Mouse (Mus musculus) kidney, postnatal 14 days (tissue): Measurements from ENCODE around the gene Krtap7-1.

Experiments used
- DNase-seq: peaks from one replicate; pipeline ENCODE4 v3.0.0; 2022; ENCODE audit warnings: mixed read lengths

Krtap7-1 gene

DNA sequence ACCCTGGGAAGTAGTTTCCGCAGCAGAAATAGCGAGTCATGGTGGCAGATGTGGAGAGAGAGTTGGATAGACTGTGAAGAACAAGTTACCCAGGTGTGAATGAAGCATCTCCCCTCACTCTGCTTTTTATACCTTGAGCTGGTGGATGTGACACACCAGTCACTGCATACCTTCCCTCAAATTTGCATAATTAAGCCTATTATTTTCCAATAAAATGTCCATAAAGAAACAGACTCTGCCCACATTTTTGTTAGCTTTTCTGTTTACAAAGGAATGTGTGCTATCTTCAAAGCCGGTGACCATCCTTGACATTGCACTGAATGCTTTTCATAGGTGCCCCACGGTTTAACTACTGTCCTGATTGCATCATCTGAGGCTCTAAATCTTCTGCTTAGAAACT lies at the start of gene Krtap7-1:
TSS of gene Krtap7-1 (minus strand) at position 101 of the 400 bp plus-strand sequence.
- DNase-seq = no peak

DNA sequence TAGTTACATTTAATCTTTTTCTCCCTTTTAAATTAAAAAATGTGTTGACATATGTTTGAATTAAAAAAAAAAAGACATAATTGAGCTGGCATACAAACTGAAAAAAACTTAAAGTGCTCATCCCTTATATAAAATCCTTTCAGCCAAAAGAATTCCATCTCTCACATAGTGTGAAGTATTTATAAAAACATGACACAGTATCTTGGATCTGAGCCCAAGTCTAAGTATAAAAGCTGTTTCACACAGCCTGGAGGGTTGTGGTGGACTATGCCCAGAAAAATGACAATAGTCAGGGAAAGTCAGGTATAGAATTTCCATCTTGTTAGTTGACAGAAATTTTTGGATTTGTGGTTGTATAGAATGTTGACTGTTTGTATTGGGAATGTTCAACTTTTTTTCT lies 42.2 kb upstream of the Krtap7-1 start:
- no peak for DNase-seq

- no peak for DNase-seq
These were observed 29.9 kb upstream of the Krtap7-1 start for GRCm38 (mm10) chr16:89538031-89538484.

DNA sequence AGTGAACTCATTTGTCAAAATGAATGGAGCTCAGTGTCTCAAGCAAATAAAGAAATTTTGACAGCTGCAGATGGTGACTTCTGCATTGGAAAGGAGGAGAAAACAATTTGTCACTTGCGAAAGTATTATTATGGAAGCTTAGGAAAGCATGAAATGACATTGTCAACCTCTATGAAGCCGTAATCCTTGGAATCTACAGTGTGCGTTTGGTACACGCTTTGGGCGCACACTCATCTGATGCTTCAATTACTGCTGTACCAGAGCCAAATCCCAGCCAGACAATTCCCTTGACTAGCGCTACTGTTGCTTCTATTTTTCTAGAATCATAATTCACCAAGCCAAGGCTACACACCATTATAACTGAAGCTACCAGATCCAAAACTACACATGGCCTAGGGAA lies 29.2 kb upstream of the Krtap7-1 start:
- no peak for DNase-seq

- no peak for DNase-seq
These were observed 22.4 kb upstream of the Krtap7-1 start for GRCm38 (mm10) chr16:89530547-89530946.

DNA sequence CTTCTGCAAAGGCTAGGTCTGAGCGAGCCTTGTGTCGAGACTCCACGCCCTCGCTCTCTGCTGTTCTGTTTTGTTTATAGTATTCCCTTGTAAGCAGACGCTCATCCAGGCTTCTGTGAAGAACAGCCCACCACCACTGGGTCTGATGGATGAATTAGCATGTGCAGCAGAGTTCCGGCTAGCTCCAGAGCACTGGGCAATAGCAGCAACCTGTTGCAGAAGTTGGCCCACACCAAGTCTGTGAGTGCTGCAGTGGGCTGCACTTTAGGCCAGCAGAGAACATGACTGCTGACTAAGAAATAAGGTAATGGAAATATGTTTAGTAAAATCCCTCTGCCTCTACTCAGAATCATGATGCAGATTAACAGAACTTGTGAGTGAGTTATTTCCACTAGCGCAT lies 21.7 kb upstream of the Krtap7-1 start:
- DNase-seq = no peak

- no peak for DNase-seq
These were observed 20.3 kb upstream of the Krtap7-1 start for GRCm38 (mm10) chr16:89528380-89528779.

DNA sequence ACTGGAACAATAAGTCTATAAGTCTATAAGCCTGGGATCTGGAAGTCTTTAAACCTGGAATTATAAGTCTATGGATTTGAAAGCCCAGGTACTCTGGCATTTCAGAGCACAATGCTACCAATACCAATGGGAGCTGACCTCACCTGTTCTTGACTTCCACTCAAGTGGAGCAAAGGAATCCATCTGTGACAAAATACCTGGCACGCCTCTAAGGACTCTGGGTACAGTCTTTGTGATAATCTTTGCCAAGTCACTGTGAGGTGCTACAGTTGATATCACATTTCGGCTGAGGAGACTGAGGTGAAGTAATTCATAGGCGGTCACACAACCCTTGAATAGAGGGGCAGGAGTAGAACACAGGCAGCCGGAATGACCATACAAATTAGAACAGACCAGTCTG lies 12.9 kb upstream of the Krtap7-1 start:
- DNase-seq = no peak

GRCm38 (mm10) chr16:89520555-89520954 lies 12.4 kb upstream of the Krtap7-1 start:
- no peak for DNase-seq

GRCm38 (mm10) chr16:89520091-89520490 lies 12.0 kb upstream of the Krtap7-1 start:
- no peak for DNase-seq

GRCm38 (mm10) chr16:89517635-89518034 lies 9.5 kb upstream of the Krtap7-1 start:
- peak; percentile 40 for DNase-seq

GRCm38 (mm10) chr16:89513431-89513830 lies 5.3 kb upstream of the Krtap7-1 start:
- no peak for DNase-seq

DNA sequence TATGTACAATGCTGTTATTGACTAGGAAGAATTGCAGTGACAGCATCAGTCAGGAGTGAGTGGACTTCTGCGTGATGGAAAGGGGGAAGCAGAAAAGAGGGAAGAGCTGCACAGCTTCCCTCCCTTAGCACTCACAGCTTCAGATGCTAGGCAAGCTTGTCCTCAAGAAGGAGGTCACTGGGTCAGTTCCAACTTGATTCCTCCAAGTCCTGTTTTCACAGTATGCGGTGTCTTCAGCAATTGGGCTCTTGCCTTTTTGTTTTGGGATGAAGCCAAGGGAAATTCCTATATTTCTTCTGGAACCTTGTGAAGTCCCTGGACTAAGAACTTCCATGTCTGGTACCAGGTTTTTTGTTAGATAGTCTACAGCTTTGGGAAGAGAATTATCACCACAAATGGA lies 4.6 kb downstream of the Krtap7-1 start:
- DNase-seq = no peak

DNA sequence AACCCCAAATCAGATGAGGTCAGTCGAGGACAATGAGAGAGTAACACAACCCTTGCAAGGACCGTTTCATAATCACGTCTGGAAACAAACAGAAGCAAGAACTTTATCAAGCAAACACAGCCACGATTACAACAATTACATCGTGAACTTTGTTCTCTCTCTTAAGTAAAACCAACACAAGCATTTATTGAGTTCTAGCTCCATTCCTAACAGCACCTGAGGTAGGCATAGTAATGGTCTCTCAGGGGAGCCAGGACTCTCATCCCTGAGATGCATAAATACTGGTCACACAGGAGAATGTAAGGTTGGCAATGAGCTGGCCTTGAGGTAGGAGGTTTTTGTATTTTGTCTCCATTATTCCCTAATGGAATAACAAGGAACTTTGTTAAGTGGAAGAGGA lies 6.3 kb downstream of the Krtap7-1 start:
- no peak for DNase-seq

DNA sequence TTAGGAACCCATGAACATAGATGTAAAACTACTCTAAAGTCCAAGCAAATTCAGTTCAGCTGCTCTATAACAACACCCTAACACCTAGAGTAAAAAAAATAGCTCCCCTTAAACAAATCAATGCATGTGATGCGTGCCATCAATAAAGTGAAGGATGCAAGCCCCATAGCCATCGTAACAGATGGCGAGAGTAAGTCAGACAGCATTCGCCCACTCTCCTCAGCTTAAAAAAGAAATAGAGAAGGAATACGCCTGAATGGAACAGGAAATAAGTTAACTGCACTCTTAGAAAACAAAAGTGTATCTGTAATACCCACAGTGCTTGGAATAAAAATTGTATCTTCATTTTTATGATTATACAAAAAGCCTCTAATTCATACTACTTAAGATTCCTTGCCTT lies 11.1 kb downstream of the Krtap7-1 start:
- no peak for DNase-seq

DNA sequence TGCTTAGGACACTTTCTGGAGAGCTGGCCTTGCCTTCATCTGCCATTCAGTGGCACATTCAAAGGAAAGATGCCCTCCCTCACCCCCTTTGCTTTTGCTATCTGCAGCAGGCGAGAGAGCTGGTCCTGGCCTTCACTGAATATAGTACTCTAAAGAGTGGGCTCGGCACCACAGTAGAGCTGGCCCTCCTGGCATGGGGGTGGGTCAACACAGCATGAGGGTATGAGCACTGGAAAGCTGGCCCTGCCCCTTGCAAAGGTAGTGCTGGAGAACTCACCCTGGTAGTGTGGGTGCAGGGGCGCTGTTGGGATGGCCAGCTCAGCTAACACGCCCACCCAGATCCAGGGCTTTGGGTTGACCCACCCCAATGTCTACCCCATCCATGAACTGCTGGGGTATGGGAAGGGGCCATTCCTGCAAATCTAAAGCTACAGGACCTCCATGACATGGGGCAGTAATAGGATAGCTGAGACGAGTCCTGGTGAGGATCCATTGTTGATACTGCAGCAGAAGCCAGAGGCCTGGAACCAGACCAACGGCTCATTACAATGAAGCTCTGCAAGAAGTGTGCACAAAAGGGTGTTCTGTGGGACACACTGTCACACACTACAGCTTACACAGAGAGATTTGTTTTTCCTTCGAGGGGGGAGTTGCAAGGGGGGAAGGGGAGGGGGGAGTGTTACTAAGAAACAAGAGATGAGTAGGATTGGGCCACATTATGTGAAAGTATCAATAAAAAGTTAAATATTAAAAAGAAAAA lies 12.5 kb downstream of the Krtap7-1 start:
- no peak for DNase-seq

- DNase-seq = no peak
These were observed 20.3 kb downstream of the Krtap7-1 start, which contains the start of gene Krtap8-1 for GRCm38 (mm10) chr16:89487852-89488251. Krtap8-1 (minus strand) TSS chr16:89487952.

GRCm38 (mm10) chr16:89477679-89478314 lies 30.3 kb downstream of the Krtap7-1 start:
- DNase-seq = no peak

DNA sequence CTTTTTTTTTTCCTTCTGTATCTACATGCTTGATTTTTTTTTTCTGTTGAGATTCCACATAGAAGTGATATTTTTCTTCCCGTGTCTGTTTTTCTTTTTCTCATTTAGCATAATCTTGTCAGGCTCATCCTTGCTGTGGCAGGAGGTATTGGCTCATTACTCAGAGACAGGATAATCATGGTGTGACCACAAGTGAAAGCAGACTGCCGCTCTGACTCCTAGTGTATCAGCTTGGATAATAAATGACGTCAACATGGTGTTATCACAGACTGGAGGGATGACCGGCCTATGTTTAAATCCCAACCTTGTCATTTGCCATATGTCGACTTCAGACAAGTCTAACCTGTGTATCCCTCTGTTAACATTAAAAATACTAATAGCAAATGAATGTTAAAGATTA lies 46.9 kb downstream of the Krtap7-1 start:
- DNase-seq = no peak
